Mouse (Mus musculus): ENCODE measurements around the gene Srrm4.
"Not testable (repeated sequence)": the region's sequence is repeated elsewhere in the genome, so short reads cannot be mapped to it uniquely, and the experiment has no call there.

The Srrm4 gene

DNA sequence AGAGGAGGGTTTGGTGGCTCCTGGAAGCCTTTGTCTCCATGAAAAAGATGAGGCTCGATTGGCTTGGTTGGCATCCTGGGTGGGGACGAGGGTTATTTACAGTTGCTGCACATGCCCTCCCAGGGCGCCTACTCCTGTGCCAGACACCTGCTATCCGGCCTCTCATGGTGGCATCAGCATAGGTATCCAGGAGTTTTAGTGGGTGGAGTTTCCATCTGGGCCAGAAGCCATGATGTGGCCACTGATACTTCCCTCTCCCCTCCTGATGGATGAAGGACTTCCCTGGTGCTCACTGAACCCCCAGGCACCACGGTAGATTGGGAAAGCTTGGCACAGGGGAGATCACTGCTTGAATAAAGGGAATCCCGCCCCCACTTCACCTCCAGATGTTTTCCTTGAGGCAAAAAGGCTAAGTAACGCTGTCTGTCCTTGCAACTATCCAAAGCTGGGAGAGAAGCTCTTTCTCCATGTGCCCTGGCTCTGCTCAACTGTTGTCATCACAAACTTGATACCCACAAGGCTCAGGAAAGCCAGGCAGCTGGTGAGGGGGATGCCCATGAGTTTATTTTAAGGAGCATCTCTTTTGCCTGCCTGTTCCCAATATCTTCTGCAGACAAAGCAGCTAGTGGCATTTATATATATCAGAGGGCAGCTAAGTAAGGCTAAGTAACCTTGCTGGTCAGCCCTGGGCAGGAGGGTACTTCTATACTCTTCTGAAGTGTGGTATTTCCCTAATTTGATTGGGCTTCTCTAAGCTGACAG lies 148.7 kb downstream of the Srrm4 start:
- peak; percentile 66 for DNase-seq (ENCODE audit: low spot score)

DNA sequence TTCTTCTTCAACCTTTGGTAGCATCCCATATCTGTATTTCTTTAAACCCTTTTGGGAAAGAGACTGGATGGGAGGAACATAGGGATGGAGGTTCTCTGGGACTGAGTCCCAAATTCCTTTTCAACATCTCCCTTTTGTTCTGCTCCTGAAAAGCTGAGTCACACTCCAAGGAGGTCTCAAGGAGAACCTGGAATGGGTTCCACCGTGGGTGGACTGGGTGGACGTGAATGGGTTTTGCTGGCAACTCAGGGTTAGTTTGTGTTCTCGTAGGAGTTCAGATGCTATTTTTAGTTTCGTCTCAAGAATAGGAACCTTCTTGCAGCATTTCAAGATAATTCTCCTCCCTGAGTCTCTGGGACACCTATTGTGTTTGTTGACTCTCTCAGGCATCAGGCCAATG lies 151.4 kb downstream of the Srrm4 start:
- no peak for DNase-seq (ENCODE audit: low spot score)

DNA sequence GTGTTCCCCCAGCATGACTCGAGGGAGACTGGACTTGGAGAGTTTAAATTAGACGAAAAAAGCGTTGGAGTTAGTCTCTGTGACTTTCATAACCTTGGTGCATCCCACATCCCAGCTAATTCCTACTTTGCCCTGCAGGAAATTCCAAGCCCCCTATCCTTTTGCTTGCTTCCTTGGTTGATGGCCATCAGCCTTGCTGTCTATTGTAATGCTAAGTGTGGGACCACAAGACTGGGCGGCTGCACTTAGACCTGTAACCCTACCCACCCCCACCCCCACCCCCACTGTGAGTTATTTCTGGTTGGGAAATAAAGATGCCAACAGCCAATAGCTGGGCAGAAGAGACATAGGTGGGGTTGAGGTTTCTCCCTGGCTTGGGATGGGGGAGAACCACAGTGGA lies 153.3 kb downstream of the Srrm4 start:
- no peak for DNase-seq (ENCODE audit: low spot score)

DNA sequence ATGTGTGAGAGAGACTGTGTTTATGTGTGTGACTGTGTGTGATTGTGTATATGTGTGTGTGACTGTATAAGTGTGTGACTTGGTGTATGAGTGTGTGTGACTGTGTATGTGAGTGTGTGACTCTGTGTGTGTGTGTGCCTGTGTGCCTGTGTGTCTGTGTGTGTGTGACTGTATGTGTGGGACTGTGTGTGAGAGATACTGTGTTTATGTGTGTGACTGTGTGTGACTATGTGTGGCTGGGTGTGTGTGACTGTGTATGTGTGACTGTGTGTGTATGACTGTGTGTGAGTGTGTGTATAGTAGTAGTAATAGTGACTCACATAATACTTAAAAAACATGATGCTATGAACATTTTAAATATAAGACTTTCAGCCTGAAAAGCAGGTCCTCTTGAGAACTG lies 155.5 kb downstream of the Srrm4 start:
- no peak for DNase-seq (ENCODE audit: low spot score)

DNA sequence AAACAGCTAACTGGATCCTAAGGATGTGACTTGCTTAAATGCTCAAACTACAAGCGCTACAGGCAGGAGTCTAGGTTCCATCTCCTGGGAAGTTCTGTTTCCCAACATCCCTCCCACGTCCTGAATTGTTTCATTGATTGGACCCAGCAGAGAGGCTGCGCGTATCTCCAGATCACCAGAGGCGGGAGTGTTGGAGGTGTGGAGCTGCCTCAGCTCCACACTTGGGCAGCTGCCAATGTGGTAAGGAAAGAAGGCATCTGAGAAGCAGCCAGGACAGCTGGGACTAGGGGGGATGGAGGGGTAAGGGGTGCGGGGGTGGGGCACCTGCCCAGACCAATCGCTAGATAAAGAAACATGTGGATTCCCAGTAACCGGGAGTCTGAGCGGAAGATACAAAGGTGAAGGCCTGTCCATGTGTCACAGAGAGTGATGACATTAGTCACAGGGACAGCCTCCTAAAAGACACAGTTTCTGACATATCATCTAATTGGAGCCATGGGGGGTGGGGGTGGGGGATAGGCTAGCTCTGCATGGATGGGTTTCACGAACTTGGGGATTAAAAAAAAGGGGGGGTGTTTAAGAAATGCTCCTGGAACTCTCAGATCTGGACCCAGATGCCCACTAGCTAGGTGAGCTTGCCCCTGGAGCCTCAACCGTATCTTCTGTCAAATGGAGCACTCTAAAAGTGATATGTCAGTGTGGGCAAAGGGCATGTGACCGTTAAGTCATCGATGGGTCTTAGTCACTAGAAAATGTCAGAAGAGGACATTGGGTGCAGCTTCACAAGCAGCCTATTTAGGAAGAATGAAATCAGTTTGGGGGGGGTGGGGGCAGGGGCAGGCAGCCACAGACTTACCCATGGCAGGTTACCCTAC lies 156.4 kb downstream of the Srrm4 start:
- no peak for DNase-seq (ENCODE audit: low spot score)

DNA sequence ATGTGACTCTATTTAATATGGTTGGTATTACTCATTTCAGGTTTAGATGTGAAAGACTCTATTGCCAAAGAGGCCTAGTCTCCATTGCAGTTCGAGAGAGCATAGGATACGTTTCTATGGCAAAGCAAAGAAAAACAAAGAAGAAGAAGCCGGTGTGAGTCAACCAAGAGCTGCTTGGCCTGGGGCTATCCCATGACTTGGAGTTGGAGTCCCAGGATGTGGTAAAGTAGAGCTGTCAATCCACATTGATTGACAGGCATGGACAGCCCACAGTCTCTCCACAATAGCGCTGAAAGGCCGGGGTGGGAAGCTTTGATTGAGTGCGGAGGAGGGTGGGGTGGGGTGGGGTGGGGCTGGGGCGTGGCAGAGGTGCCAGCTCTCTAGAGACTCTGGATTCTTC lies 158.7 kb downstream of the Srrm4 start:
- no peak for DNase-seq (ENCODE audit: low spot score)

DNA sequence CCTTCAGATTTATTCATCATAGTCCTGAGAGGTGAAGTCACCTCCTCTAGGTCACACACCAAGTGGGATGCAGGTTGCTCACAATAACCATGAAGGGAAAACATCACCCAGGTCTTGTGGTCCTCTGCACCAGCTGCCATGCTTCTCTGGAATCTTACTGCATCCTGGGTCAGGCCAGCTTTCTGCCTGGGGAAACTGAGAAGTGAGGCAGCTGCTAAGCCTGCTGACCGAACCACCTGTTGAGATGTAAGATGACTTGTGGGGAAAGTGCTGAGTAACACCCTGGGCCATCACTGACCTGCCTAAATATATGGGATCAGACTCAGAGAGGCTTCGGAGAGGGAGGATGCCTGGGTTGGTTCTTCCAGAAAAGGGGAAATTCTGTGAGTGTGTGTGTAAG lies 164.9 kb downstream of the Srrm4 start:
- DNase-seq (ENCODE audit: low spot score): no peak

DNA sequence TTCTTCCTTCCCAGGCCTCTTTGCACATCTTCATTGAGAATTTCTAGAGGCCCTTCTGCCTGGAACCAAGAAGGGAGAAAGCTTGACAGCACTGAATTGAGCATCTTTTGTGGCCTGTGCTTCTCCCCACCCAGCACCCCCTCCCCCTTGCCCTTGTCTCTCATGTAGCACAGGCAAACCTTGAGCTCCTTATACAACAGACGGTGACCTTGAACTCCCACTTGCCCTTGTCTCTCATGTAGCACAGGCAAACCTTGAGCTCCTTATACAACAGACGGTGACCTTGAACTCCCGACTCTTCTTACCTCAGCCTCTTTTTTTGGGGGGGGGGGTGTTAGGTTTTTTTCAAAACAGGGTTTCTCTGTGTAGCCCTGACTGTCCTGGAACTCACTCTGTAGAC lies 165.9 kb downstream of the Srrm4 start:
- DNase-seq (ENCODE audit: low spot score): not testable (repeated sequence)

DNA sequence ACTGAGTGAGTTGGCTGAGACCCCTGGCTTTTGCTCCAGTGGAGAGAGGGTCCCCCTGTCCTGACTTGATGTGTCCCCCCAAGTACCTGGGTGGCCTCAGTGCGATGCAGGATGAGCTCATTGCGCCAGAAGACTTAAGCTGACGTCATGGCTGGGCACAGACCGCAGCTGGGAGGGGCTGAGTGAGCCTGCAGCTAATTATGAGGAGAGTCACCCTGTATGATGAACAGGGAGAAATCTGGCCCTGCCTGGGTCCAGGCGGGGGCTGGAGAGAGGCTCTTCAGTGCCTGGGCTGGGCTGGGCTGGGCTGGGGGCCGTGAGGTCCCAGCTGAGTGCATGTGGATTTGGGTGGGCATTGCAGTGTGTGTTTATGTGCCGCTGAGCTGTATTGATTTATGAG lies 166.3 kb downstream of the Srrm4 start:
- DNase-seq (ENCODE audit: low spot score): no peak

DNA sequence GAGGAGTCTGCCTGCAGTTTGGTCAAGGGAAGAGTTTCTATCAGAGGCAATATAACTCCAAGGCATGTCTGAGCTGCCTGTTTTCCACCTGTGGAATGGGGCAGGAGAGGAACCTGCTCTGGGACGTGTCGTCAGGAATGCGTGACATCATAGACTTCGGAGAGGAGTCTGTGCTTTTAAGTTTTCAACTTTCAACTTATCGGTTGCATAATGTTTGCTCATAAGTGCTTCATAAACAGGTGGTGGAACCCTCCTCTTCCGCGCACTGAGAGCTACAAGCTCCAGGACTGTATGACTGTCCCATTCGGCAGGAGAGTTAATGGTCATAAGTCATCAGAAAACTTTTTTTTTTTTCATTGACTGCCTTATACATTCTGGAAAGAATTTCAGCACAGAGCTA lies 167.9 kb downstream of the Srrm4 start:
- no peak for DNase-seq (ENCODE audit: low spot score)

DNA sequence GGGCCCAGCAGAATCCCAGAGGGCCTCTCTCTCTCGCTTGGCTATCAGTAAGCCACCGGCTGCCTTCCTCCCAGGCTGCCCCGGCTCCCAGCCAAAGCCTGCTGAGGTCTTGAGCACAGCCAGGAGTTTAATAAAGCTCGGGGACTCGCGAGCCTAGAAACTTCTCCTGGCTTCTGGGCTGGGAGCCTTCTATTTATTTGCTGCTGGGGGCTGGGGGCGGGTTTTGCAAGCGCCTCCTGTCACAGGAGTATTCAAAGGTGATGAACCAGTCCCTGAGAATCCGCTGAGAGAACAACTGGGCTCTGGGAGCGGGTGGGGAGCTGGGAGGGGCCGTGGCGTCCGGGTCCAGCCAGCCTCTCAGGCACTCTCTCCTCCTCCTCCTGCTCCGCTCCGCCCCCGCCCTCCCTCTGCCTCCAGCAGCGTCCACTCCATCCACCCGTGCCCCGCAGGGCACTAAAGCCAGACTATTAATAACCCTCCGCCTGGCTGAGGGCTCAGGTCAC lies 168.9 kb downstream of the Srrm4 start, which contains the start of gene Hspb8:
Hspb8 (minus strand) TSS at position 166 of the 503 bp plus-strand sequence.
- DNase-seq (ENCODE audit: low spot score): peak; percentile 44

DNA sequence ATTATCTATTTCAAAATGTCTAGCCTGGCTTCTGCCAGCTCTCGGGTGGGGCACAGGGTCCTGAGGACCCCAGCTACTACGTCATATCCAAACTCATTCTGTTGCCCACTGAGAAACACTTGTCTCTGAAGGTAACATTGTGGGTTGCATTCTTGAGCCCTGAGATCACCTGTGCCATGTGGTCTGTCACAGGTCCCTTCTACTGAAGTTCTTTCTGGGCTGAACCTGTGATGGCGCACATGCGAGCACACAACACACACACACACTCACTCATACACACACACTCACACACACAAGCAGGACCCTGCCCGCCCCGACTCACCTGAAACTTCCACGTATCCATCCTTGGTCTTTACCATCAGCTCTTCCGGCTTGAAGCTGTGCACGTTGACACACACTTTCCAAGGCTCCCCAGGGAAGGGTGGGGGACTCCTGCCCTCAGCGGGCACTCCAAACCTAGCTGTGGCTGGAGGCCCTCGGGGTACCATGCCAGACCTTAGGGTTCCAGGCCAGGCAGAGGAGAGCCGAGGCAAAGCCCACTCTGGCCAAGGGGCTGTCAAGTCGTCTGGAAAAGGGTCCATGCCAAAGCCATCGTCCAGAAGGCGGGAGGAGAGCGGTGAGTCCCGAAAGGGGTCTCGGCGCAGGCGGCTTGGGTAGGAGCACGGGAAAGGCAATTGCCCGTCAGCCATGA lies 169.7 kb downstream of the Srrm4 start:
- no peak for DNase-seq (ENCODE audit: low spot score)

DNA sequence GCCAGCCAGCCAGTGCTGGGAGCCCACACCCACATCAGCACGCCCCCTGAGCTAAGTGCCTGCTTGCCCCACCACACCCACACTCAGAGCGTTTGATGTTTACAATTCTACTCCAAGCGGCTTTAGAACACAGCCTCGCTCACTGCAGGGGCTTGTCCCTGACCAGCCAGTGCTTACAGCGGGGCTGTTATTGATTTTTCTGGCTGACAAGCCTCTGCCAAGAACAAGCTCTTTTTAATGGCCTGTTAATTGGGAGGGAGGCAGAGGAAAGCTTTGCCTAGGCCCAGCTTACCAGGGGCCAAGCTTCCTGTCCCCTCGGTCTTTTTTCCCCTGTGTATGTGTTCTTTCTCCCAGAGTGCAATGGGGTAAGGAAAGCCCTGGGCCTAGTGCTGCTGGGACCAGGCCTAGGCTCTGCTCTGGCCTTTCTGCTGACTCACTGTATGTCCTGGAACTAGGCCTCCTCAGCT lies 170.8 kb downstream of the Srrm4 start:
- DNase-seq (ENCODE audit: low spot score): peak; percentile 24

DNA sequence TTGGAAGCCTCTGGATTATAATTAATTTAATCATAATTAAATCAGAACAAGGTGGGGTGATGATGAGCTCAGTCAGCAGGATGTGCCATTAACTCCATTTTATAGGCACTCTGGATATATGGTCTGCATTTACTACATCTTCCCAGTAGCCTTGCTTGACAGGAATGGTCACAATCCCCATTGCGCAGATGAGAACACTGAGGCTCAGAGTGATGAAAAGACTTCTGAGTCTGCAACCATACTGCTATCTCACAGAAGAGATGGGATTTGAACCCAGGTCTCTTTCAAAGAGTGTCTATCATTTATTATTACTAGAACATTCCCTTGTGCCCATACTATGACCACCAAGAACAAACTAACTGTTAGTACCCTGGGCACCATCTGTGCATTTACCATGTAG lies 171.4 kb downstream of the Srrm4 start:
- no peak for DNase-seq (ENCODE audit: low spot score)

DNA sequence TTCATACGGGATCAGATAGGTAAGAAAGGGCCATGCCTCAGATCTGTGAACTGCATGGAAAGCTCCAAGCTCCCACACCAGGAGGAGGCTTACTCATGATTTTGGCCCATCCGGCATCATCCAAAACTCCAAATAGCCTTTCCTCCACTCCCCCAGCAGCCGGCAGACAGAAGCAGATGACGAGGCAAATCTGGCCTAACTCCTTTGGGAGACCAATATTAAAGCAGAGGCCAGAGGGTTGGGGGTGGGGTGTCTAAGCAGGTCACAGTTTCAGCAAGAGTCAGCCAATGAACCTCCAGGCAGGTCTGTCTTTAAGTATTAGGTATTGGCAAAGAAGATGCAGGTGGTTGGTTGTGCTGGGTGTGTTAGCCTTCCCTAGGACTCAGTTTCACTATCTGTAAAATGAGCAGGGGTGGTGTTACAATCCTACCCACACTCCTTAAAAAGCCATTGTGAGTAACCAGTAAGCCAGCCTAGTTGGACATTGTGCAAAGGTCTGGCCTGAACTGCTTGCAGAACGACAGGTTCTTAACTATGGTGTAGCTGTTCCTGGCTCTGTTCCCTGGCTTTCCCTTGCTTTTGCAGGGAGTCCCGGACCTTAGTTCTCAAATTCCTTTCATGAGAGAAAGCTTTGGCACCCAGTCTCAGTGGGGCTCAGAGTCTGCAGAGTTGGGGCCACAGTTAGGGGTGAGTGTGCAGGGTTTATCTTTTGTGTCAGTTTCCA lies 172.1 kb downstream of the Srrm4 start:
- no peak for DNase-seq (ENCODE audit: low spot score)

DNA sequence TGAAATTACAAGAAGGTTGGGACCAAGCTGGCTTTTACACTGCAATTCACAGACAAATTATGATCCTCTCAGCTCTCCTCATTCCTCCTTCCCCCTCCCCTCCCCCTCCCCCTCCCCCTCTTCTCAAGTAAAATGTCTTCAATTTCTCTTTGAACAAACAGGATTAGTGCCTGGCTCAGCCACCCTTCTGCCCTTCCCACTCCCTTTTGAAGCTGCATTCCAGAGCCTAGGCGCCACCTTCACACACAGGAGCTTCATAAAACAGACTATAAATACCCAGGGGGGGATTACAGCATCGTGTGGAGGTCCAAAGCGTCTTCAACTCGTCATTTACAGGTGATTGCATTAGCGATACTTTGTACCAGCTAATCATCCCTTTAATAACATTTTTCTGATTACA lies 175.4 kb downstream of the Srrm4 start:
- DNase-seq (ENCODE audit: low spot score): no peak

DNA sequence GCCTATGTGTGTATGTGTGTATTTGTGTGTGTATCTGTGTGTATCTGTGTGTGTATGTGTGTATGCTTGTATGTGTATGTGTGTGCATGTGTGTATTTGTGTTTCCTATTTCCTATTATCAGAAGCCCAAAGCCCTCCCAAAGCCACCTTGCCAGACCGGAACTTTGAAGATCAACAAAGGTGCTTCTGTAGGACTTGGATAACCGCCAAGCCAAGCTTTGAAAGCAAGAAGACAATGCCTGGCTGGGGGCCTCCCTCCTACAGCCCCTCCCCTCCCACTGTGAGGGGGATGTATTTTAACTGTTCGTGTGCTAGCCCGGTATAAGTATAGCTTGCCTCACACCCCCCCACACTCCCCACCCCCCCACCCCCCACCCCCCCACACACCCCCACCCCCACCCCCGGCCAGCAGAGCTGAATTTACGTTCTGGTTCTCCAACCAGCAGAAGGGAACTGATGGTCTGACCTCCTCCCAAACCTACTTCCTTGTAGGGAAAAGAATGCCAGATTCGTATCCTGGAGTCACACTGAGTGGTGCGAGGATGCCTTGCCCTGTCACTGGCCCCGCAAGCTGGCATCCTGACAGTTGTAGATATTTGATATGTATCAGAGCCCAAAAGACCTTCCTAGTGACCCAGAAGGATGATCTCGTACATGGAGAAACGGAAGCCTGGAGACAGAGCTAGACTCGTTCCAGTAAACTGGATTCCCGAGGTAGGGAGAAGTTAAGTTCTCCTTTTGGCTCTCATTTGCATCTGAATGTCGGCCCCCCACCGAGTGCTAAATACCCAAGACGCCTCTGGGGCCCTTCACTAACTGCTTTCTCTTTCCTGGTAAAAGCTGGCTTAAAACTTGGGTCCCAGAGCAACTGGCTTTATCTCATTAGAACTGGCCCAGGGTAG lies 181.7 kb downstream of the Srrm4 start:
- no peak for DNase-seq (ENCODE audit: low spot score)

DNA sequence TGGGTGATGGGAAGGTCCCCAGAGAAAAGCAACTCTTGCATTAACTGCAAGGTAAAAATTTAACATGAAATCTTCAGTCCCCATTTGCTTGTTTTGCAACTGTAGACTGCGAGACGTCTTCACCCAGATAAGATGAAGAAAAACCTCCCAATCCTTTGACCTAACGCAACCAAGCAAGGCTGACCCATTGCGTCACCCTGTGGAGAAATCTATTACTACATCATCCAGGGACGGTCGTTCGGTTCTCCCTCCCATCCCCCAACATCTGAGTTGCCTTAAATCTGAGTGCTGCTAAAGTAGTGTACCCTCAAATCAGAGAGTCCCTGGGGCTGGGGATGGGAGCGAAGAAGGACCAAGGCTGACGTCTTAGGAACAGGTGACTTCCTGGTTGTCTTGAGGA lies 182.7 kb downstream of the Srrm4 start:
- no peak for DNase-seq (ENCODE audit: low spot score)

DNA sequence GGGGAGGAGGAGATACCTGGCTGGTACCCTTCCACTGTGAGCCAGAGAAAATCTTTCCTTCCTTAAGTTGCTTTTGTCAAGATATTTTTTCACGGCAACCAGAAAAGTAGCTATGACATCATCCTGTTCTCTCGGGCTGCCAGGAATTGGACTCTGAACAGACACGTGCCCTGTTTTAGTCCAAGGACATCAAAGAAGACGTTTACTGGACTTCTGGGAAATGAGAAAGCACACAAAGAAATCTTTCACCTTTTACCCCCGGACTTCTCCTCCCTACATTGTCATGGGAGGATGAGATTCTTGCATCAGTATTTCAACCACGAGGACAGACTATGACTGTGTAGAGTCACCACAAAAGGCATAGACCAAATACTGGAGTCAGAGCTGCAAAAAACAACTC lies 183.7 kb downstream of the Srrm4 start:
- DNase-seq (ENCODE audit: low spot score): no peak

DNA sequence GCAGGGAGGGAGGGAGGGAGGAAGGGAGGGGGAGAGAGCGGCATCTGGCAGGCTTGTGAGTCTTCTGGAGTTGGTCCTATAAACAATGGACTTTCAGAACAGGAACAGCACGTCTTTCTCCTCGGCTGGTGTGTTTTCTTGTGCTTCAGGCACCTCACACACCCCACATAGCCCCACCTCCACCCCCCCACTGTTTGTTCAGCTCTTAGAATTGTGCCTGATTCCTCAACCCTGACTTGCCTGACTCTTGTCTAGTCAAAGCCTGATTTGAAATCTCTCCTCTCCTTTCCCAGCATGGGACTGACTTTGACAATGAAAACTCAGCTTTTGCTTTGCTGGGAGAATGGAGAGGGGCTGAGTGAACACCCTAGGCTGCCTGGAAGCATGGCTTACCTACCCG lies 184.3 kb downstream of the Srrm4 start:
- no peak for DNase-seq (ENCODE audit: low spot score)

DNA sequence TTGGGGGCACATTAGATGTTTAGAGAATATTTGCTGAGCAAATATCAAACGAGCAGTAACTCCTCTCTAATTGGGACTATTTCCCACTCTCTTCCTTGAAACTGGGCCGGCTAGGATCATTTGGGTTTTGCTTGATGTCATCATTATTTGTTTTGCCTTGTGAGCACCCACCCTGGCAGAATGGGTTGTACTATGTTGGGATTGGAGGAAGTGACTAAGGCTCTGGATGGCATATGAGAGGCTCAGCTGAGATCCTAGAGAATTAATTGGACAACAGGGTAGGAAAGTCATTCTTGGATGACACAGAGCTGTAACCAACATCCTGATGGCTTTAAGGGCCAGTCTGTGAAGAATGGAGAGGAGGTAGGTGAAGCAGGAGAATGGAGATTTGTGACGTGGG lies 185.1 kb downstream of the Srrm4 start:
- no peak for DNase-seq (ENCODE audit: low spot score)
